Mouse (Mus musculus): ENCODE results near the gene Olfr821. TPM values are rescaled to one million over a fixed set of nuclear protein-coding genes. Genes with fewer than 3 reads are reported as not detected.
"Not testable (repeated sequence)": the region's sequence is repeated elsewhere in the genome, so short reads cannot be mapped to it uniquely, and the experiment has no call there.

The Olfr821 gene
- polyA plus RNA-seq (2012; rRNA removed), result not detected in 2 replicates
- polyA plus RNA-seq (2014; fragmentation: Nextera tagmentation; extraction: Ambion mirVana), result not detected in 2 replicates

DNA sequence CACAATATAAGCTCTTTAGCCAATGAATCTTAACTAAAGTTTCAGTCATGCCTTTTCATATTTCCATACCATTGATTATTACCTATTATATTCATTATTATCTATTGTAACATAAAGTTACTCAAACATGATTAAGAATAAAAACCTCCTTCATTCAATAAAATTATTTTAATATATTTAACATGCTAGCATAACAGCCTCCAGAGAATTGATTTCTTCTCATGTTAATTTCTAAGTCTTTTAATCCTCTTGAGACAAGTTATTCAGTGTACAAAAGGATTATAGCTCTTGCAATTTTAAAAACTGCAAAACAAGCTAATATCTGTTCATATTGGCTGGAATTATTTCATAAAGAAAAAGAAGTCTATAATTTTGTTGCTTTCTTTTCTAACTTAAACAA lies at the start of gene Olfr821:
Gene Olfr821, plus strand, starts transcription at position 301 of the 400 bp plus-strand sequence.
- Histone ChIP-seq H3K4me2 (replicated peaks; ENCODE audit: low read depth, low read length, severe bottlenecking) (no peak within 1 kb of the TSS), H3K27me3 (ENCODE audit: control insufficient read depth, insufficient read depth, low read length) (no peaks in the 10 kb centered on the region), H3K9me3 (ENCODE audit: control insufficient read depth, low read length) (no peaks in the 10 kb centered on the region), H3K4me1 (ENCODE audit: control insufficient read depth, insufficient read depth, low read length) (no peaks in the 10 kb centered on the region), H3K4me3 (replicated peaks; ENCODE audit: low read length) (no peak within 1 kb of the TSS), H3K9ac (ENCODE audit: low read depth, low read length, severe bottlenecking) (no peak within 1 kb of the TSS), H3K27ac (replicated peaks; ENCODE audit: low read depth, low read length) (no peak within 1 kb of the TSS), H3K36me3 (ENCODE audit: control insufficient read depth, insufficient read depth, low read length) (no peaks in the 10 kb centered on the region)
- DNase-seq (ENCODE audit: low spot score) (no peak), ATAC-seq (ENCODE audit: low FRiP score, low read depth) (no peak)
- no peak for TF ChIP-seq POLR2A (IDR thresholded peaks at IDR 0.05; ENCODE audit: borderline replicate concordance, extremely low read depth, insufficient read depth, insufficient read length)

DNA sequence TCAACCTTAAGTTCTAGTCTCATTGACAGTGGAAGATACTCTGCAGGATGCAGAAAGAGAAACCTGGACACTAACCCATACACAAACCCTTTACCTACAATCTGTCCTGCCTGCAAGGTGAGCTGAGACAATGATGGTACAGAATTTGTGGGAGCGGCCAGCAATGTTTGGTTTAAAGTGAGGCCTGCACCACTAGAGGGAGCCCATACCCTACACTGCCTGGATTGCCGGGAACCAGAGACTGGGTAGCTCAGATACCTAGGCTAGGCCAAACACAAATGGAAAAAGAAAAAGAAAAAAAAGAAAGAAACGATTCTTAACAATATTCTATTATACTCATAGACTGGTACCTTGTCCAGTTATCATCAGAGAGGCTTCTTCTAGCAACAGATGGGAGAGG lies 48.3 kb upstream of the Olfr821 start:
- no CpG with 5 or more reads among the region's 3 CpGs for WGBS
- not testable (repeated sequence) for ATAC-seq (ENCODE audit: low FRiP score, low read depth); H3K36me3 ChIP-seq (ENCODE audit: control insufficient read depth, insufficient read depth, low read length); DNase-seq (ENCODE audit: low spot score); H3K4me1 ChIP-seq (ENCODE audit: control insufficient read depth, insufficient read depth, low read length); H3K27ac ChIP-seq (replicated peaks; ENCODE audit: low read depth, low read length); H3K9me3 ChIP-seq (ENCODE audit: control insufficient read depth, low read length); H3K27me3 ChIP-seq (ENCODE audit: control insufficient read depth, insufficient read depth, low read length); H3K4me3 ChIP-seq (replicated peaks; ENCODE audit: low read length); H3K9ac ChIP-seq (ENCODE audit: low read depth, low read length, severe bottlenecking); H3K4me2 ChIP-seq (replicated peaks; ENCODE audit: low read depth, low read length, severe bottlenecking)

DNA sequence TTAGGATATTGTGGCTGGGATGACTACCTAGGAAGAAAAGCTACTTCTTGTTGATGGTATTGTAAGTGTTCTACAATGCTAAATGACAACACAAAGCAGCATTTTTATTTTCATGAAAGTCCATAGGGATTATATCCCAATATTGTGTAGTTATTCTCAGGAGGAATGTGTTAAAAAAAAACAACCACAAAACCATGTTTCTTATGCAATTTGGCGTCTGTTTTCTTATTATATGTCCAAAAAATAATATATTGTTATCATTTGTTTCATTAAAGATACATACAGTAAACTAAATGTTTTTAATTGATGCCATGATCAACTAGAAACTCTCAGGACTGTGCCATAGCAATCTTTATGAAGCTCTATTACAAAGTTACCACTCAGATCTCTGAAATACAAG lies 45.2 kb upstream of the Olfr821 start, which contains the start of gene Gm10310:
Gene Gm10310, minus strand, starts transcription at position 101 of the 400 bp plus-strand sequence.
- not testable (repeated sequence) for H3K4me2 ChIP-seq (replicated peaks; ENCODE audit: low read depth, low read length, severe bottlenecking); H3K4me3 ChIP-seq (replicated peaks; ENCODE audit: low read length); H3K4me1 ChIP-seq (ENCODE audit: control insufficient read depth, insufficient read depth, low read length); H3K36me3 ChIP-seq (ENCODE audit: control insufficient read depth, insufficient read depth, low read length); H3K9me3 ChIP-seq (ENCODE audit: control insufficient read depth, low read length); H3K27me3 ChIP-seq (ENCODE audit: control insufficient read depth, insufficient read depth, low read length); ATAC-seq (ENCODE audit: low FRiP score, low read depth); H3K27ac ChIP-seq (replicated peaks; ENCODE audit: low read depth, low read length); H3K9ac ChIP-seq (ENCODE audit: low read depth, low read length, severe bottlenecking); DNase-seq (ENCODE audit: low spot score)
- no CpG with 5 or more reads among the region's 1 CpGs for WGBS

DNA sequence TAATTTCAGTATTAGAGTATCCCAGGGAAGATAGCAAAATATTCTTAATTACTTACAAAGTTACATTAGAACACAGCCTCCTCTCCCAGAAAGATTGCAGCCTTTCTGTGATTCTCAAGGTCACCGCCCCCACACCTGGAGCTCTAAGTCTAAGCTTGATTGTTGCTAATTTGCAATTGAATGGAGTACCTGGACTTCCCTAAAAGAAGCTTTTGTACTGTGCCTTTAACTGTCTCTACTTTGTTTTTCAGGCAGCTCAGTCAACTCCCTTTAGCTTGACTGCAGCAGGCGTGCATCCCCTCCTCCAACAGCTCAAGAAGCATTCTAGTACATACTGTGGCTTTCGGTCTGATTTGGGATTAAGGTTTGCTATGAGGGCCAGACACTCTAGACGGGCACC lies 26.0 kb upstream of the Olfr821 start:
- not testable (repeated sequence) for H3K4me1 ChIP-seq (ENCODE audit: control insufficient read depth, insufficient read depth, low read length); H3K36me3 ChIP-seq (ENCODE audit: control insufficient read depth, insufficient read depth, low read length); H3K9ac ChIP-seq (ENCODE audit: low read depth, low read length, severe bottlenecking); H3K27ac ChIP-seq (replicated peaks; ENCODE audit: low read depth, low read length); H3K27me3 ChIP-seq (ENCODE audit: control insufficient read depth, insufficient read depth, low read length); H3K4me3 ChIP-seq (replicated peaks; ENCODE audit: low read length); ATAC-seq (ENCODE audit: low FRiP score, low read depth); DNase-seq (ENCODE audit: low spot score); H3K4me2 ChIP-seq (replicated peaks; ENCODE audit: low read depth, low read length, severe bottlenecking); H3K9me3 ChIP-seq (ENCODE audit: control insufficient read depth, low read length)
- WGBS, result 87% methylated on average over 4 of the region's 4 CpGs

DNA sequence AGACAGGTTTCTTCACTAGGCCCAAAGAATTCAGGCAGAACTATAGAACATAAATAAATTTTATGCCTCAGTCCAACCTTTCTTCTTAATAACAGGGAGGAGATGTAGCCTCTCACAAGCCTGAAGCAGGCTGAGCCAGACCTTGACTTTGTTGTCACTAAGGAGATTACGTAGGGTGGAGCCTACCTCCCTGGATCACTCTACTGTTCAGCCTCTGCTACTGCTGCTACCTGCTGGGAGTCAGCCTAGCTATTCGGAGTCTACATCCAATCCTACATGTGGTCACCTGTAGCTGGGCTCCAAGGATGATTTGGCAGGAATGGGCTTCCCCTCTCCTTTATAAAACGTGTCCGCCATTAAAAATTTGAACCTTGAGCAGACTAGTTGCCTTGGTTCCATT lies 24.8 kb upstream of the Olfr821 start:
- not testable (repeated sequence) for DNase-seq (ENCODE audit: low spot score); H3K27ac ChIP-seq (replicated peaks; ENCODE audit: low read depth, low read length); H3K4me1 ChIP-seq (ENCODE audit: control insufficient read depth, insufficient read depth, low read length); H3K9ac ChIP-seq (ENCODE audit: low read depth, low read length, severe bottlenecking); ATAC-seq (ENCODE audit: low FRiP score, low read depth); H3K4me2 ChIP-seq (replicated peaks; ENCODE audit: low read depth, low read length, severe bottlenecking); H3K36me3 ChIP-seq (ENCODE audit: control insufficient read depth, insufficient read depth, low read length); H3K4me3 ChIP-seq (replicated peaks; ENCODE audit: low read length); H3K27me3 ChIP-seq (ENCODE audit: control insufficient read depth, insufficient read depth, low read length); H3K9me3 ChIP-seq (ENCODE audit: control insufficient read depth, low read length)
- 90% methylated on average over 4 of the region's 4 CpGs for WGBS

DNA sequence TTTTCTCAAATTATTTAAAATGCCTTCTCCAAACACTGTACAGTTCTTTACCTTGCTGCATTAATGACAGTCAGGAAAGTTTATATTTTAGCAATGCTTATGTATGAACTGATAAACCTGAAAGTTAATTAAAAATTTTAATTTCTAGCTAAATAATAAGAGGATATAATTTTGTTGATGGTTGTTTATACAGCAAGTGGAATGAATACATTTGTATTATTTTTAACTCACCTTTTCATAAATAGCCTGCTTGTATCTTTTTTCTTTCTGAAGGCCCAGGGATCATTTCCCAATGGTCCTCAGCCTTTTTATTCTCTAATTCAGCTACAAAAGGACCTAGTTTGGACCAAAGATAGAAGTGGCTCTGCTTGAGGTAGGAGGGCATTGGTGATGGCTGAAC lies 17.8 kb upstream of the Olfr821 start, which contains the start of gene Olfr820:
Gene Olfr820, plus strand, starts transcription at position 301 of the 400 bp plus-strand sequence.
- no peaks in the 10 kb centered on the region for H3K27me3 ChIP-seq (ENCODE audit: control insufficient read depth, insufficient read depth, low read length)
- DNase-seq (ENCODE audit: low spot score), result no peak
- no peak for ATAC-seq (ENCODE audit: low FRiP score, low read depth)

More for the DNA sequence above, 17.8 kb upstream of the Olfr821 start, which contains the start of gene Olfr820:
- Histone ChIP-seq H3K4me1 (ENCODE audit: control insufficient read depth, insufficient read depth, low read length) (no peaks in the 10 kb centered on the region), H3K4me2 (replicated peaks; ENCODE audit: low read depth, low read length, severe bottlenecking) (no peak within 1 kb of the TSS), H3K9me3 (ENCODE audit: control insufficient read depth, low read length) (no peaks in the 10 kb centered on the region), H3K27ac (replicated peaks; ENCODE audit: low read depth, low read length) (no peak within 1 kb of the TSS), H3K4me3 (replicated peaks; ENCODE audit: low read length) (no peak within 1 kb of the TSS), H3K9ac (ENCODE audit: low read depth, low read length, severe bottlenecking) (no peak within 1 kb of the TSS), H3K36me3 (ENCODE audit: control insufficient read depth, insufficient read depth, low read length) (no peaks in the 10 kb centered on the region)
- no peak for TF ChIP-seq POLR2A (IDR thresholded peaks at IDR 0.05; ENCODE audit: borderline replicate concordance, extremely low read depth, insufficient read depth, insufficient read length)

All from limb, embryonic 14.5 days (tissue).